Mouse (Mus musculus): Measurements from ENCODE around the gene Skap1.

- TF ChIP-seq EP300 (IDR thresholded peaks at IDR 0.05; ENCODE audit: low read depth) (no peak), CTCF (IDR thresholded peaks at IDR 0.05; ENCODE audit: low read depth) (peak; percentile 82)
These were observed 25.6 kb upstream of the Skap1 start for GRCm38 (mm10) chr11:96438787-96439186.

Measured in liver, postnatal 0 days (tissue).